Mouse (Mus musculus): ENCODE data around the gene Dusp18. TPM values are rescaled to one million over a fixed set of nuclear protein-coding genes. Genes with fewer than 3 reads are reported as not detected.

Gene Dusp18
- total and polyA plus RNA-seq, 3 experiments = 0.81 to 2.2 TPM; not detected in 1

- Histone ChIP-seq H3K79me2 (ENCODE audit: control insufficient read depth, insufficient read depth, low read length, poor library complexity) (no peaks in the 10 kb centered on the region), H3K4me1 (ENCODE audit: control insufficient read depth in 1 of 2, insufficient read depth in 2 of 2, low read length in 2 of 2) (no peaks in the 10 kb centered on the region), H3K9me3 (replicated peaks; ENCODE audit: insufficient read depth, low read length) (no peaks in the 10 kb centered on the region), H3K36me3 (ENCODE audit: control insufficient read depth in 1 of 2, insufficient read depth in 2 of 2, low read length in 2 of 2) (no peaks in the 10 kb centered on the region), H3K27ac (ENCODE audit: control insufficient read depth, low read depth, low read length) (no peak overlapping the region), H3K9ac (ENCODE audit: control insufficient read depth, low read depth, low read length, poor library complexity, severe bottlenecking) (no peak overlapping the region), H3K27me3 (ENCODE audit: control insufficient read depth in 1 of 2, insufficient read depth in 2 of 2, low read length in 2 of 2) (peaks cover 10 to 18% of the 10 kb centered on the region in 2 experiments), H3K4me3 (ENCODE audit: control insufficient read depth in 1 of 2, insufficient read depth in 1 of 2, low read depth in 2 of 2, low read length in 2 of 2) (no peak overlapping the region)
- no peak for DNase-seq (ENCODE audit: low read depth, low spot score)
- TF ChIP-seq TAL1 (IDR thresholded peaks at IDR 0.05; ENCODE audit: low read length) (no peak), KAT2A (conservative IDR thresholded peaks at IDR 0.05; ENCODE audit: low read depth, low read length) (no peak), MXI1 (IDR thresholded peaks at IDR 0.05; ENCODE audit: low read depth, low read length) (no peak), POLR2AphosphoS2 (IDR thresholded peaks at IDR 0.05; ENCODE audit: low read length) (no peak), CHD1 (IDR thresholded peaks at IDR 0.05; ENCODE audit: low read depth, low read length) (no peak), EP300 (IDR thresholded peaks at IDR 0.05; ENCODE audit: low read depth in 1 of 2, low read length in 2 of 2) (no peak), ZC3H11A (IDR thresholded peaks at IDR 0.05; ENCODE audit: low read depth, low read length) (no peak), GATA1 (IDR thresholded peaks at IDR 0.05; ENCODE audit: low read depth, low read length) (no peak), MAFK (IDR thresholded peaks at IDR 0.05; ENCODE audit: borderline replicate concordance, low read depth, low read length) (no peak), ZMIZ1 (IDR thresholded peaks at IDR 0.05; ENCODE audit: low read depth, low read length) (no peak), E2F4 (IDR thresholded peaks at IDR 0.05; ENCODE audit: borderline replicate concordance, low read depth, low read length) (no peak), POLR2AphosphoS5 (IDR thresholded peaks at IDR 0.05; ENCODE audit: borderline replicate concordance, low read depth, low read length) (no peak), NELFE (IDR thresholded peaks at IDR 0.05; ENCODE audit: low read depth, low read length) (no peak), RAD21 (IDR thresholded peaks at IDR 0.05; ENCODE audit: low read depth, low read length) (no peak), MAZ (IDR thresholded peaks at IDR 0.05; ENCODE audit: low read depth, low read length) (no peak), UBTF (IDR thresholded peaks at IDR 0.05; ENCODE audit: borderline replicate concordance, insufficient read depth, low read depth, low read length) (no peak), MYB (IDR thresholded peaks at IDR 0.05; ENCODE audit: low read depth, low read length) (no peak)
These were observed 41.5 kb upstream of the Dusp18 start for GRCm38 (mm10) chr11:3853481-3854034.

GRCm38 (mm10) chr11:3854156-3854555 lies 40.9 kb upstream of the Dusp18 start:
- Histone ChIP-seq H3K9me3 (replicated peaks; ENCODE audit: insufficient read depth, low read length) (no peaks in the 10 kb centered on the region), H3K4me1 (ENCODE audit: control insufficient read depth in 1 of 2, insufficient read depth in 2 of 2, low read length in 2 of 2) (no peaks in the 10 kb centered on the region), H3K4me3 (ENCODE audit: control insufficient read depth in 1 of 2, insufficient read depth in 1 of 2, low read depth in 2 of 2, low read length in 2 of 2) (no peak overlapping the region), H3K9ac (ENCODE audit: control insufficient read depth, low read depth, low read length, poor library complexity, severe bottlenecking) (no peak overlapping the region), H3K36me3 (ENCODE audit: control insufficient read depth in 1 of 2, insufficient read depth in 2 of 2, low read length in 2 of 2) (no peaks in the 10 kb centered on the region), H3K27me3 (ENCODE audit: control insufficient read depth in 1 of 2, insufficient read depth in 2 of 2, low read length in 2 of 2) (peaks cover 10 to 21% of the 10 kb centered on the region in 2 experiments), H3K79me2 (ENCODE audit: control insufficient read depth, insufficient read depth, low read length, poor library complexity) (no peaks in the 10 kb centered on the region), H3K27ac (ENCODE audit: control insufficient read depth, low read depth, low read length) (no peak overlapping the region)
- no peak for DNase-seq (ENCODE audit: low read depth, low spot score)
- TF ChIP-seq SMC3 (IDR thresholded peaks at IDR 0.05; ENCODE audit: low read depth, low read length) = no peak
- no peak for TF ChIP-seq MYB (IDR thresholded peaks at IDR 0.05; ENCODE audit: low read depth, low read length)
- no peak for TF ChIP-seq BHLHE40 (IDR thresholded peaks at IDR 0.05; ENCODE audit: borderline replicate concordance, low read depth, low read length)
- no peak for TF ChIP-seq MEF2A (IDR thresholded peaks at IDR 0.05; ENCODE audit: extremely low read depth, insufficient replicate concordance, low read depth, low read length, poor library complexity, severe bottlenecking)
- TF ChIP-seq MAX (IDR thresholded peaks at IDR 0.05; ENCODE audit: low read length) = no peak
- no peak for TF ChIP-seq JUND (IDR thresholded peaks at IDR 0.05; ENCODE audit: low read depth, low read length)
- TF ChIP-seq MYC (IDR thresholded peaks at IDR 0.05; ENCODE audit: low read depth, low read length) = no peak
- no peak for TF ChIP-seq MAFK (IDR thresholded peaks at IDR 0.05; ENCODE audit: borderline replicate concordance, low read depth, low read length)
- TF ChIP-seq GABPA (IDR thresholded peaks at IDR 0.05; ENCODE audit: low read depth, low read length) = no peak
- no peak for TF ChIP-seq NRF1 (IDR thresholded peaks at IDR 0.05; ENCODE audit: insufficient read depth, low read depth, low read length, poor library complexity, severe bottlenecking)

All from MEL (cell line).